14 mouse cellular contexts compared by ENCODE assay signal in the genomic region with DNA sequence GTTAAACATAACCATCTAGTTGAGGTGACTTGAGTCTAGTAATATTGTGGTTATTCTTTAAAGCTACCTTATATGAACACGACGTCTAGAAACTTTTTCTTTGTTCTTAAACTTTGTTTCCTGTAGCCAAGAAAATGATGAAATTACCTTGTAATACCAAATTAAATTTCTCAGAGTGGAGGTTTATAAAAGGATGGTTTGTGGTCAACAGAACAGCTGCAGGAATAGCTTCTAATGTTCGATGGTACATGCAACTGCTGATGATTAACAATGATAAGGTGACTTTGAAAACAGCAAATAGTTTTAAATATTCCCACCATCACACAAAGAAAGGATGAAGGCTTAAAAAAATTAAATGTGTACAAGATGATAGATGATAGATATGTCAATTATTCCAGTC. TPM values are rescaled to one million over a fixed set of nuclear protein-coding genes. Genes with fewer than 3 reads are reported as not detected.
DNase-seq lines count a peak whose midpoint lies in the region; TF ChIP-seq lines count a peak whose summit lies in the region.
"Had no signal": no experiment of that assay in that cellular context is flagged by ENCODE, and none has a peak within 500 bp of the region (broad histone marks: within the 10 kb centered on the region; RNA-seq: fewer than 3 reads in every experiment).

No protein-coding gene starts in this region.

- H3K4me3 ChIP-seq in MEL (ENCODE audit: control insufficient read depth in 1 of 2, insufficient read depth in 1 of 2, low read depth in 2 of 2, low read length in 2 of 2), result no peak overlapping the region
- no peak overlapping the region for H3K4me3 ChIP-seq in embryonic fibroblast, embryonic 13.5 days (ENCODE audit: insufficient read depth, low read length)
- H3K4me3 ChIP-seq in myocyte, result no peak overlapping the region
- no peak overlapping the region for H3K4me3 ChIP-seq in midbrain, embryonic 10.5 days
- H3K4me3 ChIP-seq: embryonic facial prominence, embryonic 13.5 days; embryonic facial prominence, embryonic 15.5 days; forebrain, embryonic 13.5 days; forebrain, embryonic 15.5 days had no signal

- peaks cover 9 to 12% of the 10 kb centered on the region in 2 experiments for H3K4me1 ChIP-seq in MEL (ENCODE audit: control insufficient read depth in 1 of 2, insufficient read depth in 2 of 2, low read length in 2 of 2)
- no peaks in the 10 kb centered on the region for H3K4me1 ChIP-seq in embryonic fibroblast, embryonic 13.5 days (ENCODE audit: control insufficient read depth, insufficient read depth, low read length)
- H3K4me1 ChIP-seq in midbrain, embryonic 10.5 days, result no peaks in the 10 kb centered on the region
- H3K4me1 ChIP-seq: embryonic facial prominence, embryonic 13.5 days; embryonic facial prominence, embryonic 15.5 days; forebrain, embryonic 13.5 days; forebrain, embryonic 15.5 days had no signal

- H3K27ac ChIP-seq in MEL (ENCODE audit: control insufficient read depth, low read depth, low read length), result peak overlapping the region; percentile 45; the same call in 1 of the 2 replicates
- peak overlapping the region; percentile 80 for H3K27ac ChIP-seq in embryonic fibroblast, embryonic 13.5 days (ENCODE audit: insufficient read depth, low read length)
- no peak overlapping the region for H3K27ac ChIP-seq in midbrain, embryonic 10.5 days (replicated peaks)
- H3K27ac ChIP-seq: embryonic facial prominence, embryonic 13.5 days; embryonic facial prominence, embryonic 15.5 days; forebrain, embryonic 13.5 days; forebrain, embryonic 15.5 days had no signal

- peaks cover 9 to 24% of the 10 kb centered on the region in 2 experiments for H3K36me3 ChIP-seq in MEL (ENCODE audit: control insufficient read depth in 1 of 2, insufficient read depth in 2 of 2, low read length in 2 of 2)
- H3K36me3 ChIP-seq in myocyte (ENCODE audit: control insufficient read depth, insufficient read depth), result peaks cover 30% of the 10 kb centered on the region
- H3K36me3 ChIP-seq in midbrain, embryonic 10.5 days, result peaks cover 45% of the 10 kb centered on the region

- peak overlapping the region; percentile 55 for H3K4me2 ChIP-seq in myocyte (ENCODE audit: low read depth)
- H3K4me2 ChIP-seq: embryonic facial prominence, embryonic 13.5 days; embryonic facial prominence, embryonic 15.5 days; forebrain, embryonic 13.5 days; forebrain, embryonic 15.5 days had no signal

- TF ChIP-seq EP300 in MEL (IDR thresholded peaks at IDR 0.05; ENCODE audit: low read depth in 1 of 2, low read length in 2 of 2), result no peak; a peak in 1 of 4 replicates

- no peak for TF ChIP-seq POLR2A in MEL (IDR thresholded peaks at IDR 0.05; ENCODE audit: control insufficient read depth in 1 of 2, insufficient read depth in 1 of 2, low read depth in 1 of 2, low read length in 2 of 2, poor library complexity in 1 of 2)
- no peak for TF ChIP-seq POLR2A in embryonic fibroblast, embryonic 13.5 days (IDR thresholded peaks at IDR 0.05; ENCODE audit: low read depth, low read length)
- no peak for TF ChIP-seq POLR2A in myocyte (IDR thresholded peaks at IDR 0.05; ENCODE audit: insufficient read length, low read depth)

- H3ac ChIP-seq in myocyte (ENCODE audit: control insufficient read depth, insufficient read length), result no peak overlapping the region

- H3K27me3 ChIP-seq in MEL (ENCODE audit: control insufficient read depth in 1 of 2, insufficient read depth in 2 of 2, low read length in 2 of 2) (no peaks in the 10 kb centered on the region), myocyte (ENCODE audit: control insufficient read depth, insufficient read depth, insufficient read length) (no peaks in the 10 kb centered on the region)
- H3K27me3 ChIP-seq in midbrain, embryonic 10.5 days (ENCODE audit: low read depth, poor library complexity, severe bottlenecking), result no peaks in the 10 kb centered on the region
- H3K27me3 ChIP-seq: CH12.LX; embryonic facial prominence, embryonic 13.5 days; embryonic facial prominence, embryonic 15.5 days; forebrain, embryonic 13.5 days; forebrain, embryonic 15.5 days; Patski had no signal

- no peak overlapping the region for H3K9ac ChIP-seq in MEL (ENCODE audit: control insufficient read depth, low read depth, low read length, poor library complexity, severe bottlenecking)
- H3K9ac ChIP-seq: embryonic facial prominence, embryonic 13.5 days; embryonic facial prominence, embryonic 15.5 days; forebrain, embryonic 13.5 days; forebrain, embryonic 15.5 days; forebrain, postnatal 0 days had no signal

- TF ChIP-seq CTCF in MEL (IDR thresholded peaks at IDR 0.05 in 2 of 3, conservative IDR thresholded peaks at IDR 0.05 in 1 of 3; ENCODE audit: control insufficient read depth in 1 of 3, insufficient read depth in 1 of 3, low read depth in 2 of 3, low read length in 3 of 3, poor library complexity in 1 of 3, severe bottlenecking in 1 of 3), result no peak
- TF ChIP-seq CTCF in embryonic fibroblast, embryonic 13.5 days (IDR thresholded peaks at IDR 0.05; ENCODE audit: borderline replicate concordance, insufficient read depth, low read length), result no peak

- DNase-seq in MEL (ENCODE audit: low read depth, low spot score), result no peak
- no peak for DNase-seq in embryo, embryonic 10 days (ENCODE audit: low spot score)
- no peak for DNase-seq in midbrain, embryonic 10.5 days (ENCODE audit: low spot score)
- DNase-seq in kidney, postnatal 14 days, result no peak

- 96% methylated on average over 3 of the region's 3 CpGs for WGBS in midbrain, embryonic 10.5 days

- no peaks in the 10 kb centered on the region for H3K9me3 ChIP-seq in MEL (replicated peaks; ENCODE audit: insufficient read depth, low read length)
- no peaks in the 10 kb centered on the region for H3K9me3 ChIP-seq in midbrain, embryonic 10.5 days (replicated peaks)
- H3K9me3 ChIP-seq: embryonic facial prominence, embryonic 13.5 days; embryonic facial prominence, embryonic 15.5 days; forebrain, embryonic 13.5 days; forebrain, embryonic 15.5 days; G1E had no signal

- H3K79me2 ChIP-seq in MEL (ENCODE audit: control insufficient read depth, insufficient read depth, low read length, poor library complexity) (no peaks in the 10 kb centered on the region), myocyte (ENCODE audit: control insufficient read depth, insufficient read depth) (no peaks in the 10 kb centered on the region)

- no peak for TF ChIP-seq RAD21 in MEL (IDR thresholded peaks at IDR 0.05; ENCODE audit: low read depth, low read length)

TF ChIP-seq in MEL, 35 proteins besides CTCF, POLR2A, EP300 and RAD21:
- TF ChIP-seq ETS1 (IDR thresholded peaks at IDR 0.05; ENCODE audit: low read depth, low read length) (peak; percentile 50; the same call in 1 of the 2 replicates), MEF2A (IDR thresholded peaks at IDR 0.05; ENCODE audit: extremely low read depth, insufficient replicate concordance, low read depth, low read length, poor library complexity, severe bottlenecking) (no peak)

TF ChIP-seq in myocyte, 11 proteins besides CTCF, POLR2A, EP300 and RAD21:
- TF ChIP-seq USF1 (IDR thresholded peaks at IDR 0.05; ENCODE audit: low read depth) (no peak), POLR2AphosphoS2 (IDR thresholded peaks at IDR 0.05; ENCODE audit: insufficient read length, low read depth) (no peak), TCF3 (IDR thresholded peaks at IDR 0.05; ENCODE audit: insufficient read length, low read depth) (no peak), MYOG (IDR thresholded peaks at IDR 0.05; ENCODE audit: control insufficient read depth in 1 of 3, insufficient read depth in 1 of 3, insufficient read length in 2 of 3, low read depth in 2 of 3) (peak in 2 of 3 experiments; percentile 9 to 37), REST (IDR thresholded peaks at IDR 0.05; ENCODE audit: insufficient read depth, insufficient read length) (no peak), MAX (IDR thresholded peaks at IDR 0.05; ENCODE audit: low read depth) (no peak), TCF12 (IDR thresholded peaks at IDR 0.05; ENCODE audit: insufficient read depth, poor library complexity, severe bottlenecking) (peak; percentile 11), CEBPB (IDR thresholded peaks at IDR 0.05; ENCODE audit: insufficient read depth, poor library complexity, severe bottlenecking) (peak; percentile 86), E2F4 (IDR thresholded peaks at IDR 0.05; ENCODE audit: insufficient read depth) (no peak), MYOD1 (IDR thresholded peaks at IDR 0.05; ENCODE audit: control insufficient read depth in 1 of 3, insufficient read length in 2 of 3, low read depth in 2 of 3) (peak in 1 of 3 experiments; percentile 9), SRF (IDR thresholded peaks at IDR 0.05; ENCODE audit: control insufficient read depth, insufficient read length, low read depth) (no peak)

RNA-seq across cellular contexts. Expression of a gene that starts 30.7 kb away (rescaled TPM):
- 171 and 195 TPM in 2 replicates for total RNA-seq in MEL (2012; rRNA removed)
- polyA plus RNA-seq in MEL (2012; ENCODE audit: insufficient read depth in 1 of 2, insufficient read length in 2 of 2, low read depth in 1 of 2, low replicate concordance in 2 of 2, missing spikeins in 1 of 2) (100 to 1,000 TPM; 193 to 279 TPM), myocyte (2012; fragmentation: generic; extraction: Trizol) (25.2 TPM)
- 127 and 146 TPM in 2 replicates for polyA plus RNA-seq in embryonic fibroblast, embryonic 13.5 days (2011; ENCODE audit: insufficient read length, low read depth, missing spikeins)
- polyA plus RNA-seq in midbrain, embryonic 10.5 days (2016; fragmentation: Nextera tagmentation; extraction: Ambion mirVana), result 85.3 and 91.4 TPM in 2 replicates
